Mouse (Mus musculus): ENCODE measurements around the gene Gm11042.
A peak's percentile ranks its signal among the peaks of the same experiment; 100 is the strongest.

Gm11042 gene

GRCm38 (mm10) chr12:74284020-74284684 lies 32.0 kb downstream of the Gm11042 start:
- DNase-seq = peak; percentile 42

- DNase-seq = no peak
Observed at GRCm38 (mm10) chr12:74282846-74283245, 33.3 kb downstream of the Gm11042 start.

- no peak for DNase-seq
Observed at GRCm38 (mm10) chr12:74281403-74281802, 34.8 kb downstream of the Gm11042 start.

- no peak for DNase-seq
Observed at GRCm38 (mm10) chr12:74277265-74277664, 38.9 kb downstream of the Gm11042 start.

- no peak for DNase-seq
Observed at GRCm38 (mm10) chr12:74272545-74272944, 43.6 kb downstream of the Gm11042 start.

- DNase-seq = no peak
Observed at GRCm38 (mm10) chr12:74268644-74269285, 47.4 kb downstream of the Gm11042 start.

GRCm38 (mm10) chr12:74267049-74267448 lies 49.1 kb downstream of the Gm11042 start:
- no peak for DNase-seq

Data from lung, postnatal 14 days (tissue).